Mouse (Mus musculus) embryonic facial prominence, embryonic 13.5 days (tissue): Measurements from ENCODE around the gene Gltpd2. TPM values are rescaled to one million over a fixed set of nuclear protein-coding genes. Genes with fewer than 3 reads are reported as not detected.

Source experiments
- ATAC-seq: fragments of 200-750 bp; cut with Nextera tagmentation; 2 replicates; pipeline ENCODE4 v1.8.0; 2017; ENCODE audit warnings: low read depth; ENCODE audit not compliant: insufficient number of reproducible peaks, insufficient read depth, low FRiP score, low TSS enrichment
- H3K27ac ChIP-seq: fragments of 300-500 bp; sonication (generic); 2 replicates; pipeline ENCODE4 v1.5.1; 2015; ENCODE audit warnings: moderate library complexity, mild to moderate bottlenecking, inconsistent platforms
- H3K27me3 ChIP-seq: fragments of 300-500 bp; sonication (generic); 2 replicates; pipeline ENCODE4 v1.6.1; 2015; ENCODE audit warnings: mild to moderate bottlenecking, inconsistent platforms
- H3K36me3 ChIP-seq: fragments of 300-500 bp; sonication (generic); 2 replicates; pipeline ENCODE4 v1.6.1; 2015; ENCODE audit warnings: mild to moderate bottlenecking, inconsistent platforms
- H3K4me1 ChIP-seq: fragments of 300-500 bp; sonication (generic); 2 replicates; pipeline ENCODE4 v1.6.1; 2015; ENCODE audit warnings: inconsistent platforms
- H3K4me2 ChIP-seq: fragments of 300-500 bp; sonication (generic); 2 replicates; pipeline ENCODE4 v1.6.1; 2015; ENCODE audit warnings: moderate library complexity, mild to moderate bottlenecking, inconsistent platforms
- H3K4me3 ChIP-seq: fragments of 300-500 bp; sonication (generic); 2 replicates; pipeline ENCODE4 v1.5.1; 2015; ENCODE audit warnings: mild to moderate bottlenecking, inconsistent platforms
- H3K9ac ChIP-seq: fragments of 300-500 bp; sonication (generic); 2 replicates; pipeline ENCODE4 v1.6.1; 2015; ENCODE audit warnings: mild to moderate bottlenecking, inconsistent platforms
- H3K9me3 ChIP-seq: fragments of 300-500 bp; sonication (generic); 2 replicates; pipeline ENCODE4 v1.6.1; 2016; ENCODE audit warnings: inconsistent platforms
- WGBS: fragments of 180-500 bp; shearing (Covaris S2); methylation state at CpG from one replicate; pipeline ENCODE4 v1.1.7; 2015; ENCODE audit warnings: mixed read lengths; 5-methylcytosine and 5-hydroxymethylcytosine counted together
- polyA plus RNA-seq: library from polyadenylated mRNA; unstranded; fragments of >200 nt; fragmentation: Nextera tagmentation; extraction: Ambion mirVana; gene quantifications from 2 replicates; pipeline ENCODE4 v1.2.1, GENCODE M21; 2015

The Gltpd2 gene
- polyA plus RNA-seq, 1 experiment from 2014 or later, result not detected

DNA sequence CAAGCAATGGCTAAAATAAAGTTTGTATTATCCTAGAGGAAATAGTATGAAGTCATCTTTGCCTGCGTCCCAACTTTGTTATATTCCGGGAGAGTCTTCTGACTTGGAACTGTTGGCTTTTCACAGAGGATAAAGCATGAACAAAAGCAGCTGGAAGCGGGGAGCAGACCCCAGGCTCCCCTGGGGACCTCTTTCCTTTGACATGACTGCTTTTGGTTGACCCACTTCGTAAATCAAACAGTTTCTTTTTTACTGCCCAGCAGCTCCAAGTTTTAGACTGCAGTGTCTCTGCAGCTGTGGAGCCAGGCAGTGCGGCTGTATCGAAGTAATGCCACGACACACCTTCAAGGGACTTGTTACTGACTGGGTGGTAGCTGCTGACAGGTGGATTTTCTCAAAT, 47.6 kb downstream of the Gltpd2 start:
- Histone ChIP-seq H3K4me3 (no peak overlapping the region), H3K36me3 (peaks cover 13% of the 10 kb centered on the region), H3K9ac (no peak overlapping the region; the same call in 1 of the 2 replicates), H3K9me3 (no peaks in the 10 kb centered on the region), H3K27ac (no peak overlapping the region), H3K4me2 (no peak overlapping the region), H3K4me1 (peaks cover 23% of the 10 kb centered on the region), H3K27me3 (no peaks in the 10 kb centered on the region)
- 82% methylated on average over 7 of the region's 7 CpGs for WGBS
- no peak for ATAC-seq

Other genes starting within 250 kb of the Gltpd2 start
- gene Alox12e, start 196.6 kb upstream of the Gltpd2 start, polyA plus RNA-seq, result 0.32 and 0.67 TPM in 2 replicates
- gene Alox15, start 167.2 kb upstream of the Gltpd2 start, polyA plus RNA-seq, result 0.87 and 1.3 TPM in 2 replicates
- 37.1 and 42.1 TPM in 2 replicates for gene Pelp1, start 109.2 kb upstream of the Gltpd2 start, polyA plus RNA-seq
- 18.1 and 19.4 TPM in 2 replicates for gene Arrb2, start 86.6 kb upstream of the Gltpd2 start, polyA plus RNA-seq
- gene Med11, start 67.3 kb upstream of the Gltpd2 start, polyA plus RNA-seq, result 40.8 and 44.7 TPM in 2 replicates
- gene Zmynd15, start 59.8 kb upstream of the Gltpd2 start, polyA plus RNA-seq, result 0.59 and 0.78 TPM in 2 replicates
- 2.4 and 2.6 TPM in 2 replicates for gene Cxcl16, start 59.2 kb upstream of the Gltpd2 start, polyA plus RNA-seq
- gene Tm4sf5, start 14.0 kb upstream of the Gltpd2 start, polyA plus RNA-seq, result 0.69 TPM in 1 of 2 replicates, not detected in the other
- gene Vmo1, start 4.6 kb upstream of the Gltpd2 start, polyA plus RNA-seq, result 0.56 TPM in 1 of 2 replicates, not detected in the other
- gene Psmb6, start 6.2 kb downstream of the Gltpd2 start, polyA plus RNA-seq, result 837 and 839 TPM in 2 replicates
- not detected in 2 replicates for gene Gm40193, start 13.7 kb downstream of the Gltpd2 start, polyA plus RNA-seq
- gene Pld2, start 20.9 kb downstream of the Gltpd2 start, polyA plus RNA-seq, result 5.3 and 6.5 TPM in 2 replicates
- gene Mink1, start 43.7 kb downstream of the Gltpd2 start, polyA plus RNA-seq, result 14.6 and 16.5 TPM in 2 replicates
- gene 4930544D05Rik, start 96.7 kb downstream of the Gltpd2 start, polyA plus RNA-seq, result not detected in 2 replicates
- gene Chrne, start 100.0 kb downstream of the Gltpd2 start, polyA plus RNA-seq, result not detected in 2 replicates
- 0.10 and 0.37 TPM in 2 replicates for gene Gp1ba, start 119.9 kb downstream of the Gltpd2 start, polyA plus RNA-seq
- 131 and 135 TPM in 2 replicates for gene Rnf167, start 128.0 kb downstream of the Gltpd2 start, polyA plus RNA-seq
- 167 and 170 TPM in 2 replicates for gene Slc25a11, start 128.3 kb downstream of the Gltpd2 start, polyA plus RNA-seq
- gene Pfn1, start 135.4 kb downstream of the Gltpd2 start, polyA plus RNA-seq, result 1,478 and 1,672 TPM in 2 replicates
- 18.3 and 19.7 TPM in 2 replicates for gene Eno3, start 138.0 kb downstream of the Gltpd2 start, polyA plus RNA-seq
- gene Spag7, start 150.2 kb downstream of the Gltpd2 start, polyA plus RNA-seq, result 159 and 163 TPM in 2 replicates
- gene Camta2, start 168.9 kb downstream of the Gltpd2 start, polyA plus RNA-seq, result 13.4 TPM in 2 replicates
- 1.1 and 1.3 TPM in 2 replicates for gene Inca1, start 181.0 kb downstream of the Gltpd2 start, polyA plus RNA-seq
- 4.2 and 4.5 TPM in 2 replicates for gene Kif1c, start 181.4 kb downstream of the Gltpd2 start, polyA plus RNA-seq
- 6.0 and 7.6 TPM in 2 replicates for gene Zfp3, start 245.0 kb downstream of the Gltpd2 start, polyA plus RNA-seq